Mouse (Mus musculus) cerebellum, adult 11 months (tissue): ENCODE data around the gene Gpatch3.

Experiments
- DNase-seq: peaks from one replicate; pipeline ENCODE4 v3.0.0; 2022

Gene Gpatch3

DNA sequence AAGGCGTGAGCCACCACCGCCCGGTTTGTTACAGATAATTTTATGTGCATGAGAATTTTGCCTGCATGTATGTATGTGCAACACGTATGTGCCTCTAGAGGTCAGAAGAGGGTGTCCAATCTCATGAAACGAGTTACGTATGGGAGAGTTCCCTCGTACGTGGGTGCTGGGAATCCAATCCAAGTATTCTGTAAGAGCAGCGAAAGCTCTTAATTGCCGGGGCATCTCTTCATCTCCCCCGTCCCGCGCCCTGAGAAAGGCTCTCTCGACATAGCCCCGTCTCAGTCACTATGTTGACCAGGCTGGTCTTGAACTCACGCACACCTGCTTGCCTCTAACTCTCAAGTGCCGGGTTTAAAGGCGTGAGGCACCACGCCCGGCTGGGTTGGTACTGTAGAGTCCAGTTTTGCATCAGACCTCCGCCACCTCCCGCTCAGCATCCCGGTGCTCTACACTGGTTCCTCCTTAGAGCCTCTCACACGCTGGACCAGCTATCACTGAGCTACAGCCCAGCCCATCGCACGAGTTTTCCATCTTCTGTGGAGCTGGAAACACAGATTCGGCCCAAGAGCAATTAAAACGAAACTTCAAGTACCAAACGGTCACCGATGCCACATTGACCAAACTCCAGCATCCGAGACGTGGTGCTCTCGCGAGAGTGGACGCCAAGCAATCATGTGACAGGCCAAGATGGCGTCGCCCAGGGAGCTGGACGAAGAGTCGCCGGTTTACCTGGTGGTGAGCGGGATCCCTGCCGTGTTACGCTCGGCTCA lies at the start of gene Gpatch3:
TSS of gene Gpatch3 (plus strand) at position 676 of the 773 bp plus-strand sequence.
- DNase-seq: peak; percentile 88

GRCm38 (mm10) chr4:133527788-133528187 lies 46.8 kb upstream of the Gpatch3 start:
- no peak for DNase-seq

DNA sequence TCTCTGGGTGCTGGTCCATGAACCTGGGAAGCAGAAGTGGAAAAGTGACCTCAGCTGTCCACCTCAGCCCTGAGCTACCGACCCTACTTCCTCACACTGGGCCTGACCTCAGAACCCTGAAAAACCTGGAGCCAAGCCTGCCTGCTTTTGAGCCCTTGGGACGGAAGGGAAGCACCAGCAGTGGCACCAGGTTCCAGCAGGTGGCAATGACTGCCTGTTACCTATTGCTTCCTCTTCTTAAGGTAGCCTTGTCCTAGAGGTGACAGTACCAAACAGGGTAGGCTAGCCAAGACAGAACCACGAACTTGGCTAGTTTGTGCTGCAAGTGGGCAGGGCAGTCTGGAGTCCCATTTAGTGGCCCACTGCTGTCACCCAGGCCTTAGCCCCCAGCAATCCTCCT lies 41.8 kb upstream of the Gpatch3 start:
- no peak for DNase-seq

DNA sequence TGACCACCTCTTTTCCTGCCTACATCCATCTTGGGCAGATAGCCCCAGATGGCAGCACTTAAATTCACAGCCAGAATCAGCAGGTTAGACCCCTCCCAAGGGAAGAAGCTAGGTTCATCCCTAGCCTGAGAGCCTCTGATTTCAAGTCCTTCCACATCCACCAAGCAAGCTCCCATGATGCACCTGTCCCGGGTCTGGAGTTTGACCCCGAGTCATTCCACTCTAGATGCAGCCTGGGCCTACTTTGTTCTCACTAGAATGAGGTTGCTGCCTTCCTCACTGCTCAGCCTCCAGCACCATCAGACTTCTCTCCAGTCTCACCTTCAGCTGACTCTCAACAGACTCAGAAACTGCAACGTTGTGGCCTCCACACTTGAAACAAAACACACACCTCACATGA lies 38.5 kb upstream of the Gpatch3 start:
- DNase-seq: no peak

DNA sequence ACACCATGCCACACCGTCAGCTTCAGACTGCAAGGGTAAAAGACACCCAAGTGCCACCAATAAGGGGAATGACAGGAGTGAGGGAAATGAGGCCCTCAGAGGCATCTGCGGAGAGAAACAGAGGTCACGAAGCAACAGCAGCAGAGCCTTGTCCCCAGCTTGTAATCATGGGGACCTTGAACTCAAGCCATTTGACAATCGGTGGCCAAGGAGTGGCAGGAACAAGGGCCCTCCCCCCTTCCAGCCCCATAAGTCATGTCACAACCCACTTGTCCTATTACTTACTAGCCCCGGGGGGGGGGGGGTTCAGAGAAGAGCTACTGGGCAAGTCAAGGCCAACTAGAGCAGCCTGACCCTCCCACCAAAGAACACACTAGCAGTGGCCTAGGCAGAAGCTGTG lies 37.9 kb upstream of the Gpatch3 start:
- DNase-seq: no peak

DNA sequence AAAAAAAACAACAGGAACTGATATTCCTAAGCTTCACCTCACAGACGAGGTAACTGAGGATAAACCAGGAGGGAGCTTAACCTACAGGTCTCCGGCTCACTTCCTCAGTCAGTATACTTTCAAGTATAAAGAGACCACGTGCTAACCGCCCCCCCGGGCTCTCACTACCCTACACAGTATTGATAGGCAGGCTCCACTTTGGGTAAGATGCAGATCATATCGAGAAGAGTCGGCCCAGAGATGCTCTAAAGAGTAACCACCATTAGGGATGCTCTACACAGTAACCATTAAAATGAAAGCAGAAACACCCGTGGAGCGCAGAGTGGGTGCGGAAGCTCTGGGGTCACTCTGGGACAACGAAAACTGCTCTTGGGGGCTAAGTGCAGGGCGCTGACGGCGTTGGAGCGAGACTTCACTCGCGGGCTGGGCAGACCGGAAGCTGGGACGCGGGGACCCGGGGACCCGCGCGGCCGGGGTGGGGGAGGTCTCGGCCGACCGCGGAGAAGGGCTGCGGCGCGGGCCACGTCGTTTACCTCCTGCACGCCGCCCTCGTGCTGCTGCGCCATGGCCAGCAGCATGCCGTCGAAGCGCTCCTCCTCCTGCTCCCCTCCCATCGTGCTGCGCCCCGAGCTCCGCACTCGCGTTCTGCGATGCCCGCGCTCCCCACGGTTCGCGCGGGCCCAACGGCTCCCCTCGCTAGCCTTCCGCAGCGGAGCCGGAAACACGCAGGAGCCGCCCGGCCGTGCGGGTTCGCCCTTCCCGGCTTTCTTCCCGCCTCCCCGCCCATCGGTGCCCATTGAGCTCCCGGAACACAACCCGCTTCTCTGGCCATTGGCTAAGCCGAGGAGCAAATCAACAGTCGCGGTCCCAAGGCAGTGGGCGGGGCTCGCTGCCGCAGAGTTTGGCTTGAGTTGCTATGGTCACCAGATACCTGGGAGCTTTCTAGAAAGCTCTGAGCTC lies 29.0 kb upstream of the Gpatch3 start, which contains the start of gene Nudc:
TSS of gene Nudc (minus strand) at position 725 of the 960 bp plus-strand sequence.
- peak; percentile 95 for DNase-seq

GRCm38 (mm10) chr4:133552029-133552428 lies 22.5 kb upstream of the Gpatch3 start:
- no peak for DNase-seq

DNA sequence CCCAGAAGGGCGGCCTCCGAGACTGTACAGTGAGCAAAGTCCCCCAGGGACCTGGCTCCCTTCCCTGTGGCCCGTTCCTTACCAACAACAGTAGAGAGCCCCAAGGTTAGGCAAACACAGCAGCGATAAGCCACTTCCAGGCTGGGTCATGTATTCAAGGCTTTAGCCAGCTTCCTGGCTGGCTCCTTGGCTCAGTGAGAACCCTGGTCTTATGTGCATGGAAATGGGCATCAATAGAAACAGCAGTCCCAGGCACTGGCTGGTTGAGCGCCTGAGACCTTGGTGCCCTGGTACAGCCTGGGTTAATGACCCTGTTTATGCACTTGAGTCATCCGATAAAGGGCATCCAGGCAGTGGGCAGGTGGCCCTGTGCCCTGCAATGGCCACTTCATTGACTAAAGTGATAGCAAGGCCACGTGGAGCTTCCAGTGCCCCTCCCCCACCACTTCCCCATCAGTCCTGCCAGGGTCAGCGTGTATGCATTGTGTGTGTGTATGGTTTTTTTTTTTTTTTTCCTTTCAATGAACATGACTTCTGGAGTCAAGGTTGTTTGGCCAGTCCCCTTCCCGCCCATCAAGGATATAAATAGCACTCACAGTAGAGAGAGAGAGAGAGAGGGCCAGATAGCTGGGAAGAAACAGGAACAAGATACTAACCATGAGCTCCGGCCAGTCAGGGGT lies 21.6 kb upstream of the Gpatch3 start, which contains the start of gene Nr0b2:
TSS of gene Nr0b2 (plus strand) at position 609 of the 680 bp plus-strand sequence.
- DNase-seq: no peak

GRCm38 (mm10) chr4:133553448-133554330 lies 20.9 kb upstream of the Gpatch3 start:
- no peak for DNase-seq

GRCm38 (mm10) chr4:133557041-133557717 lies 17.4 kb upstream of the Gpatch3 start:
- DNase-seq: no peak

GRCm38 (mm10) chr4:133559846-133560245 lies 14.7 kb upstream of the Gpatch3 start:
- no peak for DNase-seq

DNA sequence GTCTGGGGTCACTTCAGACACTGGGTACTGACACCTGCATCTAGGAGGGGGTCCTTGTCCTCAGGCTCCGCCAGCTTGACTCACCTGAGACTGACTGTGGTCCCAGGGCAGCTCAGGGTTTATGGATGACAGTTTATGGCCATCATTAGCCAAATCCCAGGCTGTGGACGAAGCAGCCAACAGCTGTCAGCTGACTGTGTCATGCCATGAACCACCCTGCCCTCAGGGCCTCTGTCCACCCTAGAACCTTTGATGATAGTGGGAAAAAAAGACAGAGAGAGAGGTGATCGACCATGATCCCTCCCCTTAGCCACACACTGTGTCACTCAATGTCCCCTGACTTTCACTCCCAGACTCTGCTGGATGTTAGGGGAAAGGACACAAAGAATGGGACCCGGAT lies 12.9 kb upstream of the Gpatch3 start:
- no peak for DNase-seq

- DNase-seq: peak; percentile 80
Observed at GRCm38 (mm10) chr4:133563123-133563571, 11.4 kb upstream of the Gpatch3 start.

DNA sequence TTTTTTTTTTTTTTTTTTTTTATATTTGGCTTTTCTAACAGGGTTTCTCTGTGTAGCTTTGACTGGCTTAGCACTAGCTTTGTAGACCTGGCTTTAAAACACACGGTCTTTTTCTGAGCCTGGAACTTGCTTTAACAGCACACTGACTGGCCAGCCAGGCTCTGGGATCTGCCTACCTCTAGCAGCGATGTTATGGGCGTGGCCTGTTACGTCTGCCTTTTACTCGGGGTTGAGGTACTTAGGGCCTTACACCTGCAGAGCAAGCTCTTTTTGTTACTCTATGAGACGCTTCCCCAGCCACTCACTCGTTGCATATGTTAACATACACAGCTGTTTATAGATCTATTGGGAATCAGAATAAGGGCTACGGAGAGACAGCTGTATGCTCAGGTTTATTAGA lies 7.3 kb upstream of the Gpatch3 start:
- no peak for DNase-seq

DNA sequence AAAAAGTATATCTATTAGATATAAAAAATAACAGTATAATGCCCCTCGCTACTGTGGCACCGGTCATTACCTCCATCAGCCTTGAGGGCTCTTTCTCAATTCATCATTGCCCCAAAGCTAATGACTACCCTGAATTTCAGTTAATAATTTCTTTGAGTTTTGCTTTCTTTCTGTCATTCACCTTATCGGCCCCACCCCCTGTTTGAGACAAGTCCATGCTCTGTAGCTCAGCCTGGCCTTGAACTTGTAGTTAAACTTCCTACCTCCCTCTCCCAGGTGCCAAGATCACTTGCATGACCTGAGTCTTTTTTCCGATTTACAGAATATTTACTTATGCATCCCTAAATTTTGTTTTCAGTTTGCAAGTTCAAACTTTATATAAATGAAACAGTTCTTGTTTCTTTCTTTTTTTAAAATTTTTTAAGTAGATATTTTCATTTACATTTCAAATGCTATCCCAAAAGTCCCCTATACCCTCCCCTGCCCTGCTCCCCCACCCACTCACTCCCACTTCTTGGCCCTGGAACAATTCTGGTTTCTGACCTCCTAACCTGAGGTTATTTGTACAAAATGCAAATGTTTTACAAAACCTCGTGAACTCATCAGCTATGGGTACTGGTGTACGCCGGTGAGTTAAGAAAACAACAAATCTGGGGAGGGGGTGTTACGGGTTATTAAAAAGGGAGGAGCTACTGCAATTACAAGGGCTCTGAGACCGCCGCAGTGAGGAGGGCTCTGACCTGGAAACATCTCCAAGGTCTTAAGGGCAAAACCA lies 5.1 kb upstream of the Gpatch3 start:
- no peak for DNase-seq

- no peak for DNase-seq
Observed at GRCm38 (mm10) chr4:133570066-133570466, 4.5 kb upstream of the Gpatch3 start.

GRCm38 (mm10) chr4:133574843-133575202 lies 278 bp downstream of the Gpatch3 start:
- no peak for DNase-seq

GRCm38 (mm10) chr4:133577983-133578382 lies 3.4 kb downstream of the Gpatch3 start:
- no peak for DNase-seq

- DNase-seq: no peak
Observed at GRCm38 (mm10) chr4:133583690-133584058, 9.1 kb downstream of the Gpatch3 start.
